Mouse (Mus musculus) CH12.LX (cell line): Measurements from ENCODE around the gene Agrp.

Source experiments
- CTCF ChIP-seq, 2 experiments: IDR thresholded peaks in 1 of 2; conservative IDR thresholded peaks in 1 of 2; 2 replicates each; pipeline ENCODE4 v1.5.1; 2011 to 2012; ENCODE audit warnings: low read depth in 2 of 2, low read length in 2 of 2, improper control_type of control experiment in 1 of 2, inconsistent platforms in 1 of 2, mild to moderate bottlenecking in 1 of 2, moderate library complexity in 1 of 2
- EP300 ChIP-seq: IDR thresholded peaks from 2 replicates; pipeline ENCODE4 v1.6.1; 2011; ENCODE audit warnings: low read length, improper control_type of control experiment
- MAZ ChIP-seq: IDR thresholded peaks from 2 replicates; pipeline ENCODE4 v1.6.1; 2012; ENCODE audit warnings: low read depth, mild to moderate bottlenecking, inconsistent platforms, low read length, improper control_type of control experiment, moderate library complexity
- POLR2A ChIP-seq: IDR thresholded peaks from 2 replicates; pipeline ENCODE4 v1.6.1; 2011; ENCODE audit warnings: low read depth, mild to moderate bottlenecking, improper control_type of control experiment, low read length
- RAD21 ChIP-seq: IDR thresholded peaks from 2 replicates; pipeline ENCODE4 v1.6.1; 2011; ENCODE audit warnings: low read depth, mild to moderate bottlenecking, low read length, improper control_type of control experiment, moderate library complexity
- SIN3A ChIP-seq: IDR thresholded peaks from 2 replicates; pipeline ENCODE4 v1.6.1; 2012; ENCODE audit warnings: low read length, improper control_type of control experiment, inconsistent platforms
- SMC3 ChIP-seq: IDR thresholded peaks from 2 replicates; pipeline ENCODE4 v1.6.1; 2011; ENCODE audit warnings: low read depth, low read length, improper control_type of control experiment
- TBP ChIP-seq: conservative IDR thresholded peaks from 2 replicates; pipeline ENCODE4 v1.6.1; 2011; ENCODE audit warnings: low read depth, low read length, improper control_type of control experiment
- USF1 ChIP-seq: IDR thresholded peaks from 2 replicates; pipeline ENCODE4 v1.6.1; 2014; ENCODE audit warnings: low read depth, mild to moderate bottlenecking, inconsistent platforms, low read length, improper control_type of control experiment

GRCm38 (mm10) chr8:105607684-105608083 lies 29.5 kb downstream of the Agrp start:
- TF ChIP-seq CTCF (conservative IDR thresholded peaks at IDR 0.05 in 1 of 2, IDR thresholded peaks at IDR 0.05 in 1 of 2; ENCODE audit: low read depth in 2 of 2, low read length in 2 of 2), result peak; percentile 39 to 63; a peak in 3 of 4 replicates
- TF ChIP-seq SMC3, result peak; percentile 25; the same call in 1 of the 2 replicates
- TF ChIP-seq EP300, result no peak
- TF ChIP-seq MAZ, result no peak
- TF ChIP-seq TBP, result no peak
- TF ChIP-seq POLR2A, result no peak
- no peak; the same call in 1 of the 2 replicates for TF ChIP-seq RAD21
- TF ChIP-seq USF1, result no peak
- no peak for TF ChIP-seq SIN3A
